Mouse (Mus musculus) intestine, postnatal 0 days (tissue): Measurements from ENCODE around the gene D10Wsu102e. TPM values are rescaled to one million over a fixed set of nuclear protein-coding genes. Genes with fewer than 3 reads are reported as not detected.

Experiments used
- ATAC-seq: fragments of 200-750 bp; cut with Nextera tagmentation; 2 replicates; pipeline ENCODE4 v1.8.0; 2017; ENCODE audit warnings: mild to moderate bottlenecking, moderate TSS enrichment, moderate library complexity
- H3K27ac ChIP-seq: fragments of 300-500 bp; sonication (generic); 2 replicates; pipeline ENCODE4 v1.5.1; 2014; ENCODE audit warnings: mild to moderate bottlenecking, low read depth, low read length, moderate library complexity
- H3K27me3 ChIP-seq: fragments of 300-500 bp; sonication (generic); replicated peaks from 2 replicates; pipeline ENCODE4 v1.6.1; 2014; ENCODE audit warnings: low read length, mixed read lengths; ENCODE audit not compliant: control insufficient read depth, insufficient read depth
- H3K36me3 ChIP-seq: fragments of 300-500 bp; sonication (generic); 2 replicates; pipeline ENCODE4 v1.6.1; 2014; ENCODE audit warnings: mild to moderate bottlenecking, moderate library complexity; ENCODE audit not compliant: control insufficient read depth, insufficient read depth
- H3K4me1 ChIP-seq: fragments of 300-500 bp; sonication (generic); replicated peaks from 2 replicates; pipeline ENCODE4 v1.6.1; 2014; ENCODE audit warnings: antibody characterized with exemption, low read length, mixed read lengths; ENCODE audit not compliant: control insufficient read depth, insufficient read depth
- H3K4me2 ChIP-seq: fragments of 300-500 bp; sonication (generic); replicated peaks from 2 replicates; pipeline ENCODE4 v1.6.1; 2014; ENCODE audit warnings: low read depth, mild to moderate bottlenecking, moderate library complexity
- H3K4me3 ChIP-seq: fragments of 300-500 bp; sonication (generic); 2 replicates; pipeline ENCODE4 v1.5.1; 2014; ENCODE audit warnings: low read depth, low read length
- H3K9ac ChIP-seq: fragments of 300-500 bp; sonication (generic); 2 replicates; pipeline ENCODE4 v1.6.1; 2014; ENCODE audit warnings: mild to moderate bottlenecking, low read depth, low read length
- H3K9me3 ChIP-seq: fragments of 300-500 bp; sonication (generic); 2 replicates; pipeline ENCODE4 v1.6.1; 2016; ENCODE audit warnings: mixed run types; ENCODE audit not compliant: control insufficient read depth
- CTCF ChIP-seq: sonication (generic); IDR thresholded peaks from 2 replicates; pipeline ENCODE4 v1.5.1; 2016; ENCODE audit warnings: low read depth, mild to moderate bottlenecking, control low read depth, antibody characterized with exemption, moderate library complexity
- WGBS: fragments of 180-500 bp; shearing (Covaris S2); extraction: QIAGEN DNeasy Blood & Tissue Kit; methylation state at CpG from one replicate; pipeline ENCODE4 v1.1.7; 2014; 5-methylcytosine and 5-hydroxymethylcytosine counted together
- polyA plus RNA-seq: library from polyadenylated mRNA; unstranded; fragments of >200 nt; fragmentation: Nextera tagmentation; extraction: Ambion mirVana; gene quantifications from 2 replicates; pipeline ENCODE4 v1.2.1, GENCODE M21; 2015

Gene D10Wsu102e
- polyA plus RNA-seq: 0.17 and 0.21 TPM in 2 replicates

DNA sequence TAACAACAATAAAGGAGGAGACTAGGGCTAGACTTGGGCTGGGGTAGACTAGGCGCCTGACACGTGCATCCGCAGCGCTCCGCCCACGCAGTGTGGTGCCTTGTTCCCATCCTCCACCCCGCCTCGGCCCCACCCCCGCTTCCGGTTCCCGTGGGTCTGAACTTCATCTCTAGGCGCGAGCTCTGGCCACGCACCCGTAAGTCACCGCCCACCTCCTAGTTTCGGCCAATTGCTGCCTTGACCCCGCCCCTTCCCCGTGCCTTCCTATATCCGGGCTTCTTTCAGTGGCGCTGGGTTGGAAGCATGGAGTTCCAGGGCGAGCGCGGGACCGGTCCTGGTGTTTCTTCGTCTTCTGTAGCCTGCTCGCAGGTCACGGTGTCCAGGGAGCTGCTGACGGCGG is at the start of gene D10Wsu102e:
TSS of gene D10Wsu102e (plus strand) at position 266 of the 400 bp plus-strand sequence.
- ATAC-seq: peak; percentile 98
- H3K4me2 ChIP-seq: peak within 1 kb of the TSS; percentile 92
- H3K9me3 ChIP-seq: no peaks in the 10 kb centered on the region
- peak within 1 kb of the TSS; percentile 55 for H3K27ac ChIP-seq
- peaks cover 26% of the 10 kb centered on the region for H3K36me3 ChIP-seq
- H3K4me1 ChIP-seq: no peaks in the 10 kb centered on the region
- no peak for TF ChIP-seq CTCF
- 0% methylated on average over 30 of the region's 30 CpGs for WGBS
- no peaks in the 10 kb centered on the region for H3K27me3 ChIP-seq
- peak within 1 kb of the TSS; percentile 61 for H3K9ac ChIP-seq
- H3K4me3 ChIP-seq: peak within 1 kb of the TSS; percentile 74

DNA sequence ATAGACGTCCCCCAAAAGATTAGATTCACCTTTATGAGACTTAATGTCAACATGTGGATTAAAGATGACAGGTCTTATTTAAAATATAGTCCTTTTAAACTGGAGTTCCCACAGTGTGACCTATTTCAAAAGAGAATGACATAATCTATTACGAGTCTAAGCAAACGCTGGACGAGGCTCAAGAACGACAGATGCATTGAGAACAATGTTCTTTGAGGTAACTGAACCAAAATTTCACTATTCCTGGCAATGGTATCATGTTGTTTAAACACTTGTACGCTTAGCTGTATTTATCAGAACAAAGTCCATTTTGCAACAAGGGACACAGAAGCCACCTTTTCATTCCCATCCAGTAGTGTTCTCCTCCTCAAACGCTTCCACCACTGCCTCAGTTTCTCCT is 49.7 kb upstream of the D10Wsu102e start:
- Histone ChIP-seq H3K36me3 (no peaks in the 10 kb centered on the region), H3K4me2 (no peak overlapping the region), H3K9ac (no peak overlapping the region), H3K27ac (no peak overlapping the region), H3K4me3 (no peak overlapping the region), H3K4me1 (no peaks in the 10 kb centered on the region), H3K9me3 (no peaks in the 10 kb centered on the region), H3K27me3 (no peaks in the 10 kb centered on the region)
- WGBS: 50% methylated on average over 7 of the region's 7 CpGs
- ATAC-seq: no peak
- TF ChIP-seq CTCF: no peak

DNA sequence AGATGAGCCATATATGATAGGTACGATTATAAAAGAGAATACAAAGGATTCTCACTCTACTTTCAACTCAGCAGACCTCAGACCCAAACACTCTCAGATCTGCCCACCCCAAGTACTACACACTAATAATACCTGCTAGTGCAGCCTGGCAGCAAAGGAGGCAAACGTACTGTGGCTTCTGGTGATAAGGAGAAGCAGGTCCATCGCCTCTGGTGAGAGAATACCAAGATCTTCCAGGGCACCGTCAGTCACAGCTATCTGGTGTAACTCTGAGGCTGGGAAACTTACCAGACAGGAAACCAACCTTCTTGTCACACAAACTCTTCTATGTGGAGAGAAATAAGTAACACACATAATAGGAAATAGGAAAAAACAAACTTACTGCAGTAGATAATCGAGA is 47.0 kb upstream of the D10Wsu102e start:
- Histone ChIP-seq H3K4me3 (no peak overlapping the region), H3K9ac (no peak overlapping the region), H3K27ac (no peak overlapping the region), H3K36me3 (no peaks in the 10 kb centered on the region), H3K9me3 (no peaks in the 10 kb centered on the region), H3K4me1 (no peaks in the 10 kb centered on the region), H3K4me2 (no peak overlapping the region), H3K27me3 (no peaks in the 10 kb centered on the region)
- 74% methylated on average over 5 of the region's 5 CpGs for WGBS
- TF ChIP-seq CTCF: no peak
- ATAC-seq: no peak

DNA sequence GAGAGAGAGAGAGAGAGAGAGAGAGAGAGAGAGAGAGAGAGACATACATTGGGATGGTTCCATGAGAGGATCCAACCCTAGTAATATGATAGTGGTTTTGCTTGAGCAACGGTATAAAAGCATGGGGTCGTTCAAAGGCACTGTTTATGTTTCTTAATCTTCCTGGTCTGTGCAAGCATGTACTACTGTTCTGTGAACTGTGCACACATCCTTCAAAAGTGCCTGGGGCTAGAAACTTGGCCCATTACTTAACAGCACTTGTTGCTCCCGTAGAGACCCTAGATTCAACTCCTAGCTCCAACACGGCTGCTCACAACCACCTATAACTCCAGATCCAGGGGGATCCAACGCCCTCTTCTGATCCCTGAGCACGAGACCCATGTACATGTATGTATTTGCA is 39.6 kb upstream of the D10Wsu102e start:
- no peak overlapping the region for H3K9ac ChIP-seq
- WGBS: 83% methylated on average over 6 of the region's 6 CpGs
- no peak for TF ChIP-seq CTCF
- no peak overlapping the region for H3K4me2 ChIP-seq
- no peaks in the 10 kb centered on the region for H3K9me3 ChIP-seq
- no peak overlapping the region for H3K4me3 ChIP-seq
- H3K27me3 ChIP-seq: 0 out of 2 replicates have a peak, but pooled peaks cover 3% of the 10 kb centered on the region
- no peak for ATAC-seq
- no peak overlapping the region for H3K27ac ChIP-seq
- H3K4me1 ChIP-seq: 0 out of 2 replicates have a peak, but pooled peaks cover 3% of the 10 kb centered on the region
- H3K36me3 ChIP-seq: no peaks in the 10 kb centered on the region

DNA sequence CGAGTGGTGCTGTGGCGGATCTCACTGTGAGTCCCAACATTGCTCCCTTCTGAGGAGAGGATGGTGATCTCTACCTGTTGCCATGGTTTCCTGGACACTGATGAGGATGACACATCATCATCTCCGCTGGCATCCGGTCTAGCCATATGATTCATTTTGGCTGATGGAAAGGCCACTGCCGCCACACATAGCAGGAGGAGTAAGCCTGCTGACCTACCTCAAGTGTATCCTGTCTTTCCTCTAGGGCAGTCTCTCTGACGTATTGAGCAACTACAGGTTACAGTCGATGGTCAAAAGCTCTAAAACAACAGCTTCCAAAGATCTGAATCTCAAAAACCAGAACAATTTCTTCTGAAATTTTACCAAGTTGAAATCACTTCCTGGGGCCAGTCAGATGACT is 39.2 kb upstream of the D10Wsu102e start:
- Histone ChIP-seq H3K4me2 (no peak overlapping the region), H3K36me3 (no peaks in the 10 kb centered on the region), H3K9me3 (no peaks in the 10 kb centered on the region), H3K4me3 (no peak overlapping the region), H3K27ac (no peak overlapping the region), H3K9ac (no peak overlapping the region), H3K27me3 (0 out of 2 replicates have a peak, but pooled peaks cover 3% of the 10 kb centered on the region), H3K4me1 (0 out of 2 replicates have a peak, but pooled peaks cover 3% of the 10 kb centered on the region)
- TF ChIP-seq CTCF: no peak
- WGBS: 89% methylated on average over 7 of the region's 7 CpGs
- no peak for ATAC-seq

DNA sequence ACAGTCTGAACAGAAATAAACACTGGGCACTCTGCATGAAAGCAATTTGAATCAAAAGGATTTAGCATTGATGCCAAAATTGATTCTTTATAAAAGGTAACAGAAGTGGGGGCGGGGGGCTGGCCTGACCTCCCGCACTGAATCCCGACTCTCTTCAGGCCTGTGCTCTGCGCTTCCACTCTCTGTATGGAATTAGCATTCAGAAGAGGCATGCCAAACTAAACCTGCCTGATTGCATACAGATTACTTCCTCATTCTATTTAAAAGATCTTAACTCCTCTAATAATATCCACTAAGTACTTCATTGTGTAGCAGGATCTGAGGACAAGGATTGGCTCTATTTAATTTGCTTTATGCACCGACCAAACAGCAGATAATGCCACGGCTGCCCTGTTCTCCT is 38.5 kb upstream of the D10Wsu102e start:
- Histone ChIP-seq H3K4me2 (no peak overlapping the region), H3K9me3 (no peaks in the 10 kb centered on the region), H3K27ac (no peak overlapping the region), H3K9ac (no peak overlapping the region), H3K4me1 (0 out of 2 replicates have a peak, but pooled peaks cover 3% of the 10 kb centered on the region), H3K27me3 (0 out of 2 replicates have a peak, but pooled peaks cover 3% of the 10 kb centered on the region), H3K4me3 (no peak overlapping the region), H3K36me3 (no peaks in the 10 kb centered on the region)
- no peak for TF ChIP-seq CTCF
- WGBS: 82% methylated on average over 6 of the region's 6 CpGs
- no peak for ATAC-seq
